Mouse (Mus musculus): Measurements from ENCODE around the gene Gm28047.

- TF ChIP-seq POLR2A (IDR thresholded peaks at IDR 0.05; ENCODE audit: low read depth, low read length) (no peak), CTCF (IDR thresholded peaks at IDR 0.05; ENCODE audit: extremely low read depth, insufficient read depth, insufficient read length, insufficient replicate concordance) (no peak)
Measured at GRCm38 (mm10) chr15:102502254-102502840, 122.5 kb downstream of the Gm28047 start.
